Mouse (Mus musculus) yolk sac, embryonic 10.5 days (tissue): ENCODE measurements around the gene Edaradd.

ENCODE experiments used
- DNase-seq: peaks from one replicate; pipeline ENCODE4 v3.0.0-alpha.2; 2017; ENCODE audit warnings: low spot score

Gene Edaradd

DNA sequence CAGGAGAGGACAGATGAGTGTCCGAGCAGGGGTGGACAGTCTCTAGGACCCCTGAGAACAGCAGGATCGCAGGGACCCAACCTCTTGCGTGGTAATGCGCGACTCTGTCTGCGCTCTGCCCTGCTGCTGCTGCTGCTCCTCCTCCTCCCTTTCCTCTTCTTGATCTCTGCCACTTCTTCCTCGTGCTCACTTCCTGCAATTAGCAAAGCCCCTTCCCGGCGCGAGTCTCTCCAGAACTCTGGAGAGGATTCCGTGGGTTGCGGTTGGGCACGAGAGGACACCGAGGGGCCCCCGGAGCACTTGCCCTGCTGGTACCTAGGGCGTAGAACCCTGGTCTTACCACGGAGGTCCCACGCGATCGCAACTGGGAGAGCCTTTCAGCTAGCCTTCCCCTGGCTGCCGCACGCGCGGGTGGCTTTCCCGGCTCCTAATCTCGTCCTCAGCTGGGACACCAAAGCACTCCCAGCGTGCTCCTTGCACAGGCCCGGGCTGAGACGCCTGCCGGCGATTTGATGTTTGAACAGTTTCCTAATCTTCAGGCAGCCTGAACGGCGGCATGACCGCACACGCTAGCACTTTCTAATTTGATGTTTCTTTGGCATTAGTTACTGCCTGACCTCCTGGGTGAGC lies at the start of gene Edaradd:
Edaradd (minus strand) TSS at position 484 of the 630 bp plus-strand sequence.
- peak; percentile 53 for DNase-seq

GRCm38 (mm10) chr13:12569741-12570140 lies 49.5 kb upstream of the Edaradd start:
- DNase-seq = no peak

DNA sequence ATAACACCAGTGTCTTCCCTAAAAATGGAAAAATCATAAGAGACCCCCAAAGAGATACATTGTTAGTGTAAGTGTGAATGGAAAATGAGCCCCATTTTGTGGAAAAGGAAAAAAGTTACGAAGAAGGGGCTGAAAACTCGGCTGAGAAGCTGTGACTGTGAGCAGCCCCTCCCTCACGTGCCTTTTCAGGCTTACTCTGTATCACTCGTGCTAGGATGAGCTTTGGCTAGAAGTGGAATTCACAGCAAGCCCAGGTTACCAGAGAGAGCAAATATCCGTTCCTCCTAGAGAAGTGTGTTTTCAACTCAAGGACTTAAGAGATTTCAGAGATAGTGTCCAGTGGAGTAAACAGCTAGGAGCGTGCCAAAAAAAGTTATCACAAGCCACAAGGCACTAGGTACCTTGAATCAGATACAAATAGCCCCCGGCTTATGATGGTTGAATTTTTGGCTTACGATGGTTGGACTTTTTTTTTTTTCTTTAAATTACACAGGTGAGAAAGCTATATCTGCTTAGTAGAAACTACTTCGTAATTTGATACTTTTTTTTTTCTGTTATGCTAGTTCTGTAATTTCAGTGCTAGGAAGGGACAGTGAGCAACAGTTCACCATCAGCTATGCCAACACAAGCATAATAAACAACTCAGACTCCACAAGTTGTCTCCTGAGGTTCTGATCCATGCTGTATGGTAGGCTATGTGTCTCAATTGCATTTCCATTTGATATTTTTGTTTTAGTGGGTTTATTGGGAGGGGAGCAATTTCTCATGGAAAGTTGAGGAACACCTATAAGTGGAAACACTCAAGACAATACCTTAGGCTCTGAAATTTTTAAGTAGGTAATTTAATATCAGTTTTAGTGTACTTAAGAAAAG lies 48.6 kb upstream of the Edaradd start:
- DNase-seq = no peak

GRCm38 (mm10) chr13:12567936-12568335 lies 47.7 kb upstream of the Edaradd start:
- DNase-seq = no peak

DNA sequence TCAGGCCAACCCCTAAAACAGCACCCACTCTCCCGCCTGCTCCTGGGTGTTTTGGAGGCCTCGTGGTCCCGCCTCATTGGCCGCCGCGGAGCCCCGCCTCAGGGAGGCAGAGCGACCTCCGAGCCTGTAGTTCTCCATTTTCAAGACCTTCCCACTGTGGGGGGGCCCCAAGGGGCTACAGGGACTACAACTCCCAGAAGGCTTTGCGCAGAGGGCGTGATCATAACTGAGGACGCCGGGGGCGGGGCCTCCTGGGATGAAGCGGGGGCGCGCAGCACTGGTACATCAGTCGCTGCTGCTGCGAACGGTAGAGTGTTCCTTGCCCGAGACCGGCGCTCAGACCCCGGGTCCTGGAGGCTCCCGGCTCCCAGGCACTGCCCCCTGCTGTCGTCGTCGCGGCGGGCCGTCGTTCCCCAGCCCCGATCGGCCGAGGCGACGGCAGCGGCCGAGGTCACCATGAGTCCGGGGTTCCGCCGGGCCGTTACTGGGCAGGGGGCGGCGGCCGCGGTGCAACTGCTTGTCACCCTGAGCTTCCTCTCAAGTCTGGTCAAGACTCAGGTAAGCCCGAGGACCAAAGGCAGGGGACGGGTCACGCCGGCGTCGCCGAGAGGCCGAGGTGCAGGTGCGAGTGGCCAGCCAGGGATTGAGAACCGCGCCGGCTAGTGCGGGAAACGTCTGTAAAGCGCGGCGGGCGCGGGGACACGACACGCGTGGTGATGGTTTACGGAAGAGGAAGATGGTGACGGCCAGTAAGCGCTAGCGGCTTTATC lies 45.6 kb upstream of the Edaradd start, which contains the start of gene Ero1lb:
Ero1lb (plus strand) TSS at position 254 of the 770 bp plus-strand sequence.
- DNase-seq = peak; percentile 96

DNA sequence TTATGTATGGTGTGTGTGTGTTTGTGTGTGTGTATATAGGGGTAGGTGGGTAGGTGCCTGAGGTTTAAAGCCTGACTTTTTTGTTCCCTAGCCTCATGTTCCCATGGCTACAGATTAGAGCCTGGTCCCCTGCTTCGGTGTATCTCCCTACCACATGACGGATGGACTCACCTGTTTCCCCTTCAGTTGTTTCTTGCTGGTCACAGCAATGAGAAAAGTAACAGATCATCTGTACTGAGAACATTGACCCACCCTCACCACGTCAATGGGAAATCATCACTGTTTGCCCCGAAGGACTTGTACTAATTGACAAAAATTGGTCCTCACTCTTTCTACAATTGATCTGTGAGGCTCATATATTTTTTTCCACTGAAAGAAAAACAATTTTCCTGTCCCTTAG lies 42.0 kb upstream of the Edaradd start:
- DNase-seq = no peak

GRCm38 (mm10) chr13:12561729-12562128 lies 41.5 kb upstream of the Edaradd start:
- no peak for DNase-seq

GRCm38 (mm10) chr13:12559462-12560120 lies 39.4 kb upstream of the Edaradd start:
- no peak for DNase-seq

DNA sequence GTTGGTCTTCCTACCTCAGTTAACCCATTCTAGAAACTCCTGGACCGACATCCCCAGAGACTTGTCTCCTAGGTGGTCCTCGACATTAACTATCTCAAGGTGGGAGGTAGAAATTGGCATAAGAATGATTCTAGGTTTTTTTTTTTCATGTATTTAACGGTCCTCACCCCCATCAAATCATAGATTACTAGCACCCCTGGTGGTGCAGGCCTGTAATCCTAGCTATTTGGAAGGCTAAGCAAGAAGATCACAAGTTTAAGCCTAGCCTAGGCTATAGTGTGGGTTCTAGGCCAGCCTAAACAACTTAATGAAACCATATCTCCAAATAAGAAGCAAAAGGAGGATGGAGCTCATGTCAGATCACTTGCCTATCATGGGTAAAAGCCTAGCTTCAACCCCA lies 38.8 kb upstream of the Edaradd start:
- no peak for DNase-seq

DNA sequence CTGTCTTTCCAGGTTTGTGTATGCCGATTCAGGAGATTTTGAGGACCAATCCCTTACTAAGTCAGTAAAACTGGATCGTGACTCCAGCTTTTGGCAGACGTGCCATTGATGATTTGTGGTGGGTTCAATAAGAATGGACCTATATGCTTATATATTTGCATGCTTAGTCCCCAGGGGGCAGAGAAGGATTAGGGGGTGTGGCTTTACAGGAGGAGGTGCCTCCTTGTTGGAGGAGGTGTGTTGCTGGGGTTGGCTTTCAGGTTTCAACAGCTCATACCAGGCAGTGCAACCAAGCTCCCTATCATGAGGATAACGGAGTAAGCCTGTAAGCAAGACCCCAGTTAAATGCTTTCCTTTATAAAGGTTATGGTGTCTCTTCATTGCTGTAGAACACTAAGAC lies 34.0 kb upstream of the Edaradd start:
- no peak for DNase-seq

GRCm38 (mm10) chr13:12543880-12544568 lies 23.8 kb upstream of the Edaradd start:
- peak; percentile 28 for DNase-seq

- DNase-seq = no peak
Observed at GRCm38 (mm10) chr13:12543246-12543645, 23.0 kb upstream of the Edaradd start.

DNA sequence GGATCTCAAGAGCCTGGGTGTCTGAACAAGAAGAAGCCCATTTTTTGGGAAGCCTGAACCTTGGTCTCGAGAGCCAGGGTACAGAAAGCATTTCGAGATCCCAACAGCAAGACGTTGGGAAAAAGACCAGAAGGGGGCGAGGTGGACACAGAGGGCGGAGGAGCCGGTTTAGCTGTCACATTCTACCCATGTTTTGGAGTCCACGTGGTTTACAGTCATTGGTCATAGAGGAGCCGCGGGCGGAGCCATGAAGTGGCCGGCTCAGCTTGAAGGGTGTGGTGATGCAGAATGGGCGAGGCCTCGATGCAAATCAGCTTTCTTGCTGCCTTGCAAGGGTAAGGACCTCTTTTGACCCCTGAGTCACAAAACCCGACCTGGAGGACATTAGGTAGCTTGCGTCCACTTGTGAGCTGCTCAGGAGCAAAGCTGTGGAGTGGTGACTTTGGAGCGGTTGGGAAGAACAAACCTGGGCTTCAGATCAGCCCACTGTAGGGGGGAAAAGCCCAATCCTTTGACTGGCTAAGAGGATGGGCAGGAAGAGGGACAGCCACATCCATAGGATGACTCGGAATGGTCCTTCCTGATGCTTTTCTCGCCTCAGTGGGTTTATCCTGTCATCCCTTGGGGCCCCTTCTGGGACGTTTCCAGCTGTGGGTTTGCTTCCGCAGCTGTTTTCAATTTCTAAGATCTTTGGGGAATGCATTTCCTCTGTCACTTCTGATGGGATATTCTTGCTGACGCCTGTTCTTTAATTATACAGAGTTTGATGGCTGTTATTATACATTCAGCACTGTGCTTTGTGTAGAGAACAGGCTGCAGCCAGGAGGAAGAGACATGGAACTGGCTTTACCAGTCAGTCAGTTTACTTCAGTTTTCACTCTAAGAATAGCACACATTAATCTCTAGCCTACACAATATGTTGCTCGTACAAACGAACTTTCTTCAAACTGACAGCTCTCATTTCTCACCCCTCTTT lies 22.1 kb upstream of the Edaradd start:
- peak; percentile 68 for DNase-seq

- no peak for DNase-seq
Observed at GRCm38 (mm10) chr13:12540119-12540518, 19.9 kb upstream of the Edaradd start.

GRCm38 (mm10) chr13:12539716-12540115 lies 19.5 kb upstream of the Edaradd start:
- no peak for DNase-seq

- DNase-seq = no peak
Observed at GRCm38 (mm10) chr13:12537971-12538370, 17.7 kb upstream of the Edaradd start.

DNA sequence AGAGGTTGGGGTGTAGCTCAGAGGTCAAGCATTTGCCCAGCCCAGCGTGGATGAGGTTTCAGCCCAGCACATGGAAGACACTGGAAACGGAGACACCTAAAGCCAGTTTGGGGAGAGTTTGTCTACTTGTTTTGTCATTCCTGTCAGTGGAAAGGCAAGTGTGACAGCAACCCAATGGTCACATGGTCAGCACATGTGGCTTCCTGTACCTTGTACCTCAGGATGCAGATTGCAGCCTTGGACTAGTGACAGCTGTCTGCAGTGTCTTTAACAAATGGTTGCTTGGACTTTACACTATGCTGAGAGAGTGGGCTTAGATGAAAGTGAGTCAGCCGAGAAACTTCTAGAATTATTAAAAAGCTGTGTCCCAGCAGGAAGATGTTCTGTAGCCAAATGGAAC lies 14.4 kb upstream of the Edaradd start:
- peak; percentile 68 for DNase-seq

GRCm38 (mm10) chr13:12525678-12526077 lies 5.4 kb upstream of the Edaradd start:
- DNase-seq = no peak

GRCm38 (mm10) chr13:12522346-12522745 lies 2.1 kb upstream of the Edaradd start:
- no peak for DNase-seq

DNA sequence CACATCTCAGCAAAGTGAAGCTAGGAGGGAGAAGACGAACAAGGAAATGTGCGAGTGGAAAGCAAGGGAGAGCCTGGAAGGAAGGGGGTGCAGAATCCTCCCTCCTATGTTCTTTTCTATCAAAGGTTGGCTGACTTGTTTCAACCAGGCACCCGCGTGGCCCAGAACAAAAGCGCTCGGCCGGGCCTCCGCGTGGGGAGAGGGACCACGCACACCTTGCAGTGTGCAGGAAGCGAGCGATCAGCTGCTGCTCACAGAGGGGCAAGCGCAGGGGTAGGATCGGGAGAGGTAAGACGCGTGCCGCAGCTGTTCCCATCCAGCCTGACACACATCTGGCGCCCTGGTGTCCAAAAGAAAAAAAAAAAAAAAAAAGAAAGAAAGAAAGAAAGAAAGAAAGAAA lies 867 bp downstream of the Edaradd start:
- no peak for DNase-seq
